Mouse (Mus musculus) CH12.LX (cell line): ENCODE data around the gene Gphb5.

Source experiments
- CTCF ChIP-seq, 2 experiments: IDR thresholded peaks in 1 of 2; conservative IDR thresholded peaks in 1 of 2; 2 replicates each; pipeline ENCODE4 v1.5.1; 2011 to 2012; ENCODE audit warnings: low read depth in 2 of 2, low read length in 2 of 2, improper control_type of control experiment in 1 of 2, inconsistent platforms in 1 of 2, mild to moderate bottlenecking in 1 of 2, moderate library complexity in 1 of 2
- MAFK ChIP-seq: IDR thresholded peaks from 2 replicates; pipeline ENCODE4 v1.6.1; 2011; ENCODE audit warnings: low read length, improper control_type of control experiment; ENCODE audit not compliant: insufficient replicate concordance
- POLR2A ChIP-seq: IDR thresholded peaks from 2 replicates; pipeline ENCODE4 v1.6.1; 2011; ENCODE audit warnings: low read depth, mild to moderate bottlenecking, improper control_type of control experiment, low read length

- TF ChIP-seq POLR2A (no peak), MAFK (no peak), CTCF (conservative IDR thresholded peaks at IDR 0.05 in 1 of 2, IDR thresholded peaks at IDR 0.05 in 1 of 2; ENCODE audit: low read depth in 2 of 2, low read length in 2 of 2) (no peak)
Observed at GRCm38 (mm10) chr12:75416681-75417080, at the start of gene Gphb5.
